Mouse (Mus musculus): ENCODE measurements around the gene Gm28047. TPM values are rescaled to one million over a fixed set of nuclear protein-coding genes. Genes with fewer than 3 reads are reported as not detected.

The Gm28047 gene
- polyA plus RNA-seq, 1 experiment from 2014 or later, result not detected

DNA sequence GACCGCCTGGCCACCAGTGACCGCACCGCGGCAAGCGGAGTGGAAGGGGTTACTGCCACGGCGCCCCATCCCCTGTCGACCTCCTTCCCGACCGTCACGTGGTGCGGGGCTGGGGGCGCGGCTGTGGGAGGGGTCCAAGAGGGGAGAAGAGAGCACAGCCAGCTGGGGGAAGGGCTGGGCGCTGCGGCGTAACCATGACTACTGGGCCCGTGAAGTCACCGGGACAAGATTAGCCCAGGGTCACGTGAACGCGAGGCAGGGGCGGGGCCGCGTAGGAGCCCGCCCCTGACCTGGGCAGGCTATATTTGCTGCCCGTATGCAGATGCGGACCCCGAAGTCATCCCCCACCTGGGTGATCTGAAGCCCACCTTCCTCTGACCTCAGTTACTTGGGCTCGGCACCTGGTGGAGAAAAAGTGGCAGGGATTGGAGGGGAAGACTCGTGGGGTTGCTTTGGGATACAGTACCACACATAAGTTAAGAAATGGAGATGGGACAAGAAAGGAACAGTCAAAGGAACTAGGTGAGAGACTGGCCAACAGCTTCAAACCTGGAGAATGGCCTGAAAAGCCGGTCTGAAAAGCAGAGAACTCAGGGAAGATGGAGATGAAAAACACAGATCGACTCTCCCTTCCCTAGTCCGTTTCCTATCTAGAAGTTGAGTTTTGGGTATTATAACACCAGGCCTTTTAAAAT lies 114.1 kb downstream of the Gm28047 start:
- WGBS, result 5% methylated on average over 34 of the region's 34 CpGs
- ATAC-seq, result peak; percentile 97
- Histone ChIP-seq H3K27ac (ENCODE audit: low read depth, low read length) (peak overlapping the region; percentile 86), H3K4me1 (ENCODE audit: control insufficient read depth, insufficient read depth, low read length) (peaks cover 36% of the 10 kb centered on the region), H3K9ac (ENCODE audit: low read length) (peak overlapping the region; percentile 66), H3K4me3 (ENCODE audit: low read depth, low read length) (peak overlapping the region; percentile 57), H3K36me3 (ENCODE audit: control insufficient read depth, insufficient read depth, low read length) (peaks cover 21% of the 10 kb centered on the region), H3K9me3 (replicated peaks; ENCODE audit: control insufficient read depth, low read length) (no peaks in the 10 kb centered on the region), H3K27me3 (replicated peaks; ENCODE audit: control insufficient read depth, insufficient read depth, low read length) (no peaks in the 10 kb centered on the region), H3K4me2 (ENCODE audit: low read length) (peak overlapping the region; percentile 82)
- DNase-seq (ENCODE audit: low spot score), result peak; percentile 93

DNA sequence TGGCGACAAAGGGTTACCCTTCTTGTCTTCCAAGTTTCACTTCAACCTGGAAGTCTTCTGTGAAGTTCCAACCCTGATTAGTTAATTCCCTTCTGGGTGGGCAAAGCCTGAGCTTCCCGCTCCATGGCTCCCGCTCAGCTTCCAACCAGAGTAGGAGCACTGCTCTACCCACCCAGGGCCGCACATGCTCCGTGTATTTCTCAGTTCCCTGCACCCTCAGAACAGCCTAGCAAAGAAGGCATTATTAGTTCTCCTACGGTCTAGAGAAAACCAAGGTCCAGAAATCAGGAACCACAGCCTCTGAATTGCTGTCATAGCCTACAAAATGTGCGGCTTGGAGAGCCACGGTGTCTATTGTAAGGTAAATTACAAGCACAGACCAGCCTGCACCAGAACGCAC lies 114.8 kb downstream of the Gm28047 start:
- H3K27me3 ChIP-seq (replicated peaks; ENCODE audit: control insufficient read depth, insufficient read depth, low read length), result no peaks in the 10 kb centered on the region
- peak overlapping the region; percentile 57 for H3K4me3 ChIP-seq (ENCODE audit: low read depth, low read length)
- ATAC-seq, result peak; percentile 74
- DNase-seq (ENCODE audit: low spot score), result peak; percentile 59
- H3K36me3 ChIP-seq (ENCODE audit: control insufficient read depth, insufficient read depth, low read length), result peaks cover 28% of the 10 kb centered on the region
- peak overlapping the region; percentile 66 for H3K9ac ChIP-seq (ENCODE audit: low read length)
- H3K4me2 ChIP-seq (ENCODE audit: low read length), result peak overlapping the region; percentile 82
- WGBS, result 4% methylated on average over 9 of the region's 9 CpGs
- peak overlapping the region; percentile 86 for H3K27ac ChIP-seq (ENCODE audit: low read depth, low read length)
- no peaks in the 10 kb centered on the region for H3K9me3 ChIP-seq (replicated peaks; ENCODE audit: control insufficient read depth, low read length)
- H3K4me1 ChIP-seq (ENCODE audit: control insufficient read depth, insufficient read depth, low read length), result peaks cover 30% of the 10 kb centered on the region

DNA sequence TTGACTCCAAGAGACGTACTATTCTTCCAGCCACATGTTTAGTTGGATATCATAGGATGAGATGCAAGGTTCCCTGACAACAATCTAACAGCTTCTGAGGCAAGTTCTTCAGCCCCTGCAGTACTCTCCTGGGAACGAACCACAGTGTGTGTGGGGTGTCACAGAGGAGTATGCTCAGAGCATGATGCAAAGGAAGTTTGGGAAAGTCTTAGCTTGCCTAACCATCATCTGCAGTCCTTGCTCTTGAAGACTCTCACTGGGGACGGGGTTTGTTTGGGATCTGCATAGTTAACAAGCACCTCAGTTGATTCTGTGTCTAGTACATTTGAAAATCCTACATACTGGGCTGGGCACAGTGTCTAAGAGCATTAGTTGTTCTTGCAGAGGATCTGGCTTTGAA lies 116.5 kb downstream of the Gm28047 start:
- Histone ChIP-seq H3K4me2 (ENCODE audit: low read length) (no peak overlapping the region), H3K4me3 (ENCODE audit: low read depth, low read length) (no peak overlapping the region), H3K36me3 (ENCODE audit: control insufficient read depth, insufficient read depth, low read length) (peaks cover 45% of the 10 kb centered on the region), H3K27me3 (replicated peaks; ENCODE audit: control insufficient read depth, insufficient read depth, low read length) (no peaks in the 10 kb centered on the region), H3K9ac (ENCODE audit: low read length) (no peak overlapping the region), H3K9me3 (replicated peaks; ENCODE audit: control insufficient read depth, low read length) (no peaks in the 10 kb centered on the region), H3K27ac (ENCODE audit: low read depth, low read length) (no peak overlapping the region), H3K4me1 (ENCODE audit: control insufficient read depth, insufficient read depth, low read length) (peaks cover 24% of the 10 kb centered on the region)
- DNase-seq (ENCODE audit: low spot score) (no peak), ATAC-seq (no peak)
- WGBS, result 88% methylated on average over 3 of the region's 3 CpGs

DNA sequence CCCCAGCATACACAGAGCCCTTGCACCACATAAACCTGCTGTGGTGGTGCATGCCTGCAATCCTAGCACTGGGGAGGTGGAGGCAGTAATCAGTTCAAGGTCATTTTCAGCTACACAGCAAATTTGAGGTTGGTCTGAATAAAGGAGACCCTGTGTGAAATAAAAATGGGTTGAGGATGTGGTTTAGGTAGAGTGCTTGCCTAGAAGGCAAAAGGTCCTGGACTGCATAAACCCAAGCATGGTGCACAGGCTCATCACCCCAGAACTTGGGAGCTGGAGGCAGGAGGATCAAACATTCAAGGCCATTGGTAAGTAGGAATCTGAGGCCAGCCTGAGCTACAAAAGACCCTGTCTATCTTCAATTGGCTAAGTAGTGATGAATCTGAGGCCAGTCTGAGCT lies 117.3 kb downstream of the Gm28047 start:
- Histone ChIP-seq H3K27me3 (replicated peaks; ENCODE audit: control insufficient read depth, insufficient read depth, low read length) (no peaks in the 10 kb centered on the region), H3K4me3 (ENCODE audit: low read depth, low read length) (no peak overlapping the region), H3K9me3 (replicated peaks; ENCODE audit: control insufficient read depth, low read length) (no peaks in the 10 kb centered on the region), H3K4me1 (ENCODE audit: control insufficient read depth, insufficient read depth, low read length) (peaks cover 24% of the 10 kb centered on the region), H3K9ac (ENCODE audit: low read length) (no peak overlapping the region), H3K4me2 (ENCODE audit: low read length) (no peak overlapping the region), H3K27ac (ENCODE audit: low read depth, low read length) (no peak overlapping the region), H3K36me3 (ENCODE audit: control insufficient read depth, insufficient read depth, low read length) (peaks cover 53% of the 10 kb centered on the region)
- ATAC-seq, result no peak
- DNase-seq (ENCODE audit: low spot score), result no peak

DNA sequence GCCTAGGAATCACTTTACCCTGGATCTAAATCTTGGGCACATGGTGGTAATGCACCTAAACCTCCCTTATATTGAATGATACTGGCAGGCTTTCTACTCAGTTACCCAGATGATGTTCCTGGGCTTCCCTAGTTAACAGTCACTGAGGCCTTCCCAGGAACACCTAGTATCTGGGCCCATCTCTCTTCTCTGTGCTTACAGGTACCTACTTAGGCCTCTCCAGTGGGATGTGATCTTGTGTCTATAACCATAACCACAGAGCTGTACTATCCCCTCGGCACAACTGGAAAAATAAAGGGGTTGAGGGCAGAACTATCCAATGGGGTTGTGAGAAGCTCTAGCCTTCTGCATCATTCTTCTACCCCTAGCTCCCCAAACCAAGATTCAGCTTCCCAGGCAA lies 118.0 kb downstream of the Gm28047 start:
- WGBS, result 90% methylated on average over 1 of the region's 1 CpGs
- Histone ChIP-seq H3K36me3 (ENCODE audit: control insufficient read depth, insufficient read depth, low read length) (peaks cover 60% of the 10 kb centered on the region), H3K27me3 (replicated peaks; ENCODE audit: control insufficient read depth, insufficient read depth, low read length) (no peaks in the 10 kb centered on the region)

DNA sequence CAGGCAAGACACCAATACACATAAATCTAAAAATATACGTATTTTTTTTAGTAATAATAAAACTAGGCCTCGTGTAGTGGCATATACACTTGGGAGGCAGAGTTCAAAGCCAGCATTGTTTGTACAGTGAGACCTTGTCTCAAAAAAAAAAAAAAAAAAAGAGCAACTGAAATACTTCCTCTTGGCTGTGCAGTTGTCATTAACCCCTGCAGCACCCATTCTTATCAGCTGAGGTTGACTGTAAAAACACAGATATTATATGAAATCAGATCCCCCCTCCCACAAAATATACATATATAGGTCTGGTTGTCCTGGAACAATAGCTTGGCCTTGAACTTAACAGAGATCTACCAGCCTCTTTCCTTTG lies 118.4 kb downstream of the Gm28047 start:
- H3K27me3 ChIP-seq (replicated peaks; ENCODE audit: control insufficient read depth, insufficient read depth, low read length), result no peaks in the 10 kb centered on the region
- peaks cover 15% of the 10 kb centered on the region for H3K4me1 ChIP-seq (ENCODE audit: control insufficient read depth, insufficient read depth, low read length)
- H3K27ac ChIP-seq (ENCODE audit: low read depth, low read length), result no peak overlapping the region
- ATAC-seq (no peak), DNase-seq (ENCODE audit: low spot score) (no peak)
- no peaks in the 10 kb centered on the region for H3K9me3 ChIP-seq (replicated peaks; ENCODE audit: control insufficient read depth, low read length)
- WGBS, result 61% methylated on average over 2 of the region's 2 CpGs
- no peak overlapping the region for H3K4me2 ChIP-seq (ENCODE audit: low read length)
- H3K9ac ChIP-seq (ENCODE audit: low read length), result no peak overlapping the region
- H3K36me3 ChIP-seq (ENCODE audit: control insufficient read depth, insufficient read depth, low read length), result peaks cover 64% of the 10 kb centered on the region
- no peak overlapping the region for H3K4me3 ChIP-seq (ENCODE audit: low read depth, low read length)

More for the DNA sequence above, 118.0 kb downstream of the Gm28047 start:
- ATAC-seq (no peak), DNase-seq (ENCODE audit: low spot score) (no peak)
- no peak overlapping the region for H3K4me2 ChIP-seq (ENCODE audit: low read length)
- no peak overlapping the region for H3K4me3 ChIP-seq (ENCODE audit: low read depth, low read length)
- peaks cover 19% of the 10 kb centered on the region for H3K4me1 ChIP-seq (ENCODE audit: control insufficient read depth, insufficient read depth, low read length)
- H3K9me3 ChIP-seq (replicated peaks; ENCODE audit: control insufficient read depth, low read length), result no peaks in the 10 kb centered on the region
- H3K27ac ChIP-seq (ENCODE audit: low read depth, low read length), result no peak overlapping the region
- no peak overlapping the region for H3K9ac ChIP-seq (ENCODE audit: low read length)

DNA sequence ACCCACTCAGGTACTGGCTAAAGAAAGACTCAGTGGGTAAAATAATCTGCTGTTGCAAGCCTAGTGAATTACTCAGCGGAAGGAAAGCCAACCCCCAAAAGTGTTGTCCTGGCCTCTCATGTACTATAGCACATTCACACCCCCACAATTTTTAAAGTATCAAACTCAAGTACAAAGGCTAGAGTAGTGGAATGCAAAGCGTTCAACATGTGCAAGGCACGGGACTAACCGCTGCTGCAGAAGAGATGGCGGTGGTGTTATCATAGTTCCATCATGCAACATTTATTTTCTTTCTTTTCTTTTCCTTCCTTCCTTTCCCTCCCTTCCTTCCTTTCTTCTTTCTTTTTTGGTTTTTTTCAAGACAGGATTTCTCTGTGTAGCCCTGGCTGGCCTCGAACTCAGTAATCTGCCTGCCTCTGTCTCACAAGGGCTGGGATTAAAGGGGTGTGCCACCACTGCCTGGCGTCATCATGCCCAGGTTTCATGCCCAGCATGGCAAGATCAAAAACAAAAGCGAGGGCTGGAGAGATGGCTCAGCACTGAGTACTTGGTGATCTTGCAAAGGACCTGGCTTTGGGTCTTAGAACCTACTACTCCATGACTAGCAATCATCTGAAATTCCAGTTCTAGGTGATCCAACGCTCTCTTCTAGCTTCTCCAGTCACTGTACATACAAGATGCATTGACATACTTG lies 119.0 kb downstream of the Gm28047 start:
- no peak for ATAC-seq
- peaks cover 70% of the 10 kb centered on the region for H3K36me3 ChIP-seq (ENCODE audit: control insufficient read depth, insufficient read depth, low read length)
- H3K27ac ChIP-seq (ENCODE audit: low read depth, low read length), result no peak overlapping the region
- whole genome bisulfite sequencing, result 88% methylated on average over 9 of the region's 9 CpGs
- no peaks in the 10 kb centered on the region for H3K9me3 ChIP-seq (replicated peaks; ENCODE audit: control insufficient read depth, low read length)
- no peak overlapping the region for H3K9ac ChIP-seq (ENCODE audit: low read length)
- H3K4me3 ChIP-seq (ENCODE audit: low read depth, low read length), result no peak overlapping the region
- no peaks in the 10 kb centered on the region for H3K27me3 ChIP-seq (replicated peaks; ENCODE audit: control insufficient read depth, insufficient read depth, low read length)
- no peak overlapping the region for H3K4me2 ChIP-seq (ENCODE audit: low read length)
- no peak for DNase-seq (ENCODE audit: low spot score)
- peaks cover 10% of the 10 kb centered on the region for H3K4me1 ChIP-seq (ENCODE audit: control insufficient read depth, insufficient read depth, low read length)

DNA sequence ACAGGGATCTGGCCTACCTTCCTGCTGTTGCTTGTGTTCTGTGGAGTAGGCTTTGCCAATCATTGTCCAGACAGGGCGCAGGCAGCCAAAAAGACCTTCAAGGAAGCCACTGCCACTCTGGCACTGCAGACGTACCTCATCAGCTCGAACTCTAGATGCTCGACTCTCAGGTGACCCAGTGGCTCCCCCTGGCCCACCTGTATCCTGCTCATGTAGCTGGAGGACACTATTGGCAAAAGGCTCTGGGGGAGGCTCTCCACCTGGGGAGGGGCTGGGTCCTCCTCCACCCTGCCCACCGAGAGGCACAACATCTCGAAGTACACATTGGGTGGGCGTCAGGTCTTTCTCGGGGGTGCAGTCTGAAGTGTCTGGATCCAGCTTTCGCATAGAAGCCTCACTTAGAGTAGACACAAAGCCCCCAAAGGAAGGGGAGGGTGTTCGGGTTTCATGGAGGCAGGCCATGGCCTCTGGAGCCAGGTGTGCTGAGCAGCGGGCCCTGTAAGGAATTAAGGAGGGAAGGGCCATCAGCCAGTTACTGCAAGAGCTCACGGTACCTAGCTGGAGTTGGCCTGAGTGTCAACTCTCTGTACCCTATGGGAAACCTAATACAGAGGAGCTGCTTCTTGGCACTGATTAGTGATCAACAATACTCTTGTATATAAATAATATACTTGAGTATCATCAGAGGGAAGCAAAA lies 119.6 kb downstream of the Gm28047 start:
- Histone ChIP-seq H3K36me3 (ENCODE audit: control insufficient read depth, insufficient read depth, low read length) (peaks cover 76% of the 10 kb centered on the region), H3K4me3 (ENCODE audit: low read depth, low read length) (no peak overlapping the region), H3K4me2 (ENCODE audit: low read length) (no peak overlapping the region), H3K27ac (ENCODE audit: low read depth, low read length) (no peak overlapping the region), H3K9me3 (replicated peaks; ENCODE audit: control insufficient read depth, low read length) (no peaks in the 10 kb centered on the region), H3K27me3 (replicated peaks; ENCODE audit: control insufficient read depth, insufficient read depth, low read length) (no peaks in the 10 kb centered on the region), H3K4me1 (ENCODE audit: control insufficient read depth, insufficient read depth, low read length) (peaks cover 8% of the 10 kb centered on the region; the same call in 1 of the 2 replicates), H3K9ac (ENCODE audit: low read length) (no peak overlapping the region)
- no peak for ATAC-seq
- DNase-seq (ENCODE audit: low spot score), result no peak
- WGBS, result 71% methylated on average over 12 of the region's 12 CpGs

Measured in forebrain, embryonic 14.5 days (tissue).